Mouse (Mus musculus) left cerebral cortex, adult 2 months (tissue): ENCODE results near the gene Comtd1. TPM values are rescaled to one million over a fixed set of nuclear protein-coding genes. Genes with fewer than 3 reads are reported as not detected.

ENCODE experiments used
- DNase-seq, 2 experiments: peaks; one replicate each; pipeline ENCODE4 v3.0.0; 2021 to 2022; ENCODE audit warnings: low spot score in 2 of 2, mixed read lengths in 1 of 2; ENCODE audit errors: extremely low spot score in 1 of 2
- H3K27ac ChIP-seq: fragments of 200-600 bp; 2 replicates; pipeline ENCODE4 v1.8.1; 2022
- H3K4me3 ChIP-seq: fragments of 200-600 bp; 2 replicates; pipeline ENCODE4 v1.8.1; 2022
- CTCF ChIP-seq: fragments of 200-600 bp; IDR thresholded peaks from 2 replicates; pipeline ENCODE4 v1.8.1; 2022; ENCODE audit warnings: antibody characterized with exemption, mild to moderate bottlenecking, moderate library complexity
- intact Hi-C: fragments of 180-260 bp; cut with DNase I; formaldehyde crosslinking; loops from one replicate; pipeline ENCODE4 v1.15.1; 2025
- total RNA-seq, 2 experiments: library from RNA; stranded (reverse); gene quantifications; 2 replicates each; pipeline ENCODE4 v1.2.3; 2021

Comtd1 gene
- total RNA-seq, 2 experiments from 2014 or later, result 22.8 to 24.9 TPM

DNA sequence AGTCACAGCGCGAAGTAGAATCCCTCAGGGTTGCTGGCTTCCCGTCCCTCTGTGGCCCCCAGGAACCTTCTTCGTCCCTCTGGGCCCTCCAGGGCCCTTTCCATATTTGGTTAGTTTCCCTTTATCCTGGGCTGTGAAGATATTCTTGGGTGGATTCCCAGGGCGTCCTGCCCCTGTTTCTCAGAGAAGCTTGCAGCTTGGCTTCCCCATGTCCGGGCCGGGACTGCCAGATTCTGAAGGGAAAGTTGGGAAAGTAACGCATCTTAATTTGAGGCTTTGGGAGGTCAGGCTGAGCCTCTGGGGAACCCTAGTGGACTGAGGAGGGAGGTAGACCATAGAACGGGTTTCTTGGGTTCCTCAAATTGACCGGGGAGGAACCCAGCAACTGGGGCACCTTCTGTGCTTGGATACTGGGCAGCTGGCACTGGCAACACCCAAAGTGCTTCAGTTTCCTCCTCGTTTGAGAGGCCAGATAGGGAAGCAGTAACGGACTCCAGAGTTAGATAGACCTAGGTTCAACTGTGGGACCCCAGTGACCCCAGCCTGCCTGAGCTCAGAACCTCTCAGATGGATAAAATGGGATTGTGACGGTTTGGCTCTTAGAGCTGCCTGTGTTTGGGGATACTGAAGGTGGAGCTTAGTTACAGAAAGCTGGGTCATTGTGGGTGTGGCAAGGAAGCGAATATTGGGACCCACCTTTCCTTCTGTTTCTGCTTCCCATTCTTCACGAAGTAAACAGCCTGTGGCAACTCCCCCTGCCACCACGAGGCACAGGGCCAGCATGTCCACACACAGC lies 3.4 kb upstream of the Comtd1 start:
- Histone ChIP-seq H3K4me3 (no peak overlapping the region), H3K27ac (peak overlapping the region; percentile 48)
- intact Hi-C loops, result loop anchor here (1.0 to 5.0 kb wide), 2 partner anchors 40 to 1195 kb away; no protein-coding TSS in a partner anchor
- no peak for DNase-seq
- TF ChIP-seq CTCF, result no peak

DNA sequence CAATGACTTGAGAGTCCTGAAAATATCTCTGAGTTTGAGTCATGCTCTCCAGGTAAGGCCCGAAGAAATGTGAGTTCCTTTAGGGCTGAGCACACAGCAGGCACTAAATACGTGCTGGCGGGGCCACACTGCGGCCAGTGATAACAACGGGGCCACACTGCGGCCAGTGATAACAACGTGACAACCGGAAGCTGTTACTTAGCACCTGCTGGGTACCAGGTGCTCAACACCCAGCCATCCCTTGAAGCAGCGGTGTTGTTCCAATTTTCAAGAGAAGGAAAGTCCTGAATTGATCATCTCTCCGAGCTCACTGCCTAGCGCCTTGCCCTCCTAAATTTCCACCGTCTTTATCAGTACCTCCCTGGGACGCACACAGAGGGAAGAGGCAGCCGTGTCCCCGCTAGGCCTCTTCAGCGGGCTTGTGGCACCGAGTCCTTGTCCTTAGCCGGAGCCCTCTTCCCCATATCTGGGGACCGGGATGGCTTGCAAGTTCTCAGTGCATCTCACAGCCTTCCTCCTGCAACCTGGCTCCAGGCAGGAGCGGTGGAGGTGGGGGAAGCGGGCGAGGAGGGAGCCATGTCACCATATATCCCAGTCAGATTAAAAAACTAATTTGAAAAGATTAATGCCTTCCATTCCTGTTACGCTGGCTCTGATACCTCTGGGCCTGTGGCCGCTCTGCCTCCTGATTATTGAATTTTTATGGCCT lies 1.8 kb upstream of the Comtd1 start:
- intact Hi-C loops, result loop anchor here (1.0 to 5.0 kb wide), 2 partner anchors 38 to 1197 kb away; no protein-coding TSS in a partner anchor

GRCm38 (mm10) chr14:21849524-21850418 lies 994 bp upstream of the Comtd1 start:
- intact Hi-C loops, result loop anchor here (2.0 to 10.0 kb wide), 6 partner anchors 97 to 1198 kb away; partner anchors contain the start of genes Dusp13 and Samd8
- no peak overlapping the region for H3K4me3 ChIP-seq
- no peak overlapping the region for H3K27ac ChIP-seq
- TF ChIP-seq CTCF, result no peak
- DNase-seq, result no peak

More for the DNA sequence above, 1.8 kb upstream of the Comtd1 start:
- no peak for TF ChIP-seq CTCF
- no peak for DNase-seq
- Histone ChIP-seq H3K4me3 (no peak overlapping the region), H3K27ac (no peak overlapping the region)

- no peak for TF ChIP-seq CTCF
- intact Hi-C loops, result loop anchor here (1.0 to 10.0 kb wide), 6 partner anchors 16 to 725 kb away; partner anchors contain the start of genes Dusp13 and Samd8
- H3K27ac ChIP-seq, result peak overlapping the region; percentile 91
- DNase-seq, result peak in 1 of 2 experiments; percentile 35
- H3K4me3 ChIP-seq, result peak overlapping the region; percentile 83
Observed at GRCm38 (mm10) chr14:21847381-21848165, 1.2 kb downstream of the Comtd1 start.

GRCm38 (mm10) chr14:21846827-21847380 lies 1.9 kb downstream of the Comtd1 start:
- TF ChIP-seq CTCF, result no peak
- no peak for DNase-seq
- H3K4me3 ChIP-seq, result no peak overlapping the region; the same call in 1 of the 2 replicates
- H3K27ac ChIP-seq, result no peak overlapping the region
- intact Hi-C loops, result loop anchor here (5.0 to 10.0 kb wide), 4 partner anchors 95 to 725 kb away; partner anchors contain the start of genes Dusp13 and Samd8

- DNase-seq, result no peak
- no peak overlapping the region for H3K4me3 ChIP-seq
- H3K27ac ChIP-seq, result no peak overlapping the region
- no peak for TF ChIP-seq CTCF
- intact Hi-C loops, result loop anchor here (10.0 kb wide), 2 partner anchors 158 to 338 kb away; no protein-coding TSS in a partner anchor
Observed at GRCm38 (mm10) chr14:21843263-21843662, 5.5 kb downstream of the Comtd1 start.

GRCm38 (mm10) chr14:21841819-21842592 lies 6.8 kb downstream of the Comtd1 start:
- DNase-seq, result no peak
- Histone ChIP-seq H3K4me3 (no peak overlapping the region), H3K27ac (no peak overlapping the region)
- intact Hi-C loops, result loop anchor here (10.0 kb wide), 2 partner anchors 157 to 337 kb away; no protein-coding TSS in a partner anchor
- TF ChIP-seq CTCF, result peak; percentile 34

DNA sequence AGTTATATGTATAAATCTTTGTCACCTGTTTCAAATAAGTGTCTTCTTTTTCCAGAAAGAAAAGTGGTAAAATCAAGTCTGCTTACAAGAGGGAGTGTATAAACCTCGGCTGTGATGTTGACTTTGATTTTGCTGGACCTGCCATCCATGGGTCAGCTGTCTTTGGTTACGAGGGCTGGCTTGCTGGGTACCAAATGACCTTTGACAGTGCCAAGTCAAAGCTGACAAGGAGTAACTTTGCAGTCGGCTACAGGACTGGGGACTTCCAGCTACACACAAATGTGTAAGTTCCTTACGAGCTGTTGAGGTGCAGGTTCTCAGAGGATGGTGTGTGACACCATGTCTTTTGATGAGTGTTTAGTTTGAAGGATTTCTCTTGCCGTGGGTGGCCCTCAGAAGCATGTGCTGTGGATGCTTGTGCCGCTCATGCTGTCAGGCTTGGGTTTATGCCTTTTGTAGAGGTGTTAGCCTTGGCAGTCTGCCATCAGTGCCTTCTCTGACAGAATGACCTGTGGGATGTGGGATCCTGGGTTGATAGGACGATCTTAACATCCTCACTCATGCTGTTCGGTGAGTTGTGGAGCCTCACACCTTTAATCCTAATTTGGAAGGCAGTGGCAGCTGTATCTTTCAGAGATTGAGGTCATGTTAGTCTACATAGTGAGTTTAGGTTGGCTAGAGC lies 10.3 kb downstream of the Comtd1 start:
- TF ChIP-seq CTCF, result no peak
- DNase-seq, result no peak
- Histone ChIP-seq H3K4me3 (no peak overlapping the region), H3K27ac (no peak overlapping the region)
- intact Hi-C loops, result no loop called here

DNA sequence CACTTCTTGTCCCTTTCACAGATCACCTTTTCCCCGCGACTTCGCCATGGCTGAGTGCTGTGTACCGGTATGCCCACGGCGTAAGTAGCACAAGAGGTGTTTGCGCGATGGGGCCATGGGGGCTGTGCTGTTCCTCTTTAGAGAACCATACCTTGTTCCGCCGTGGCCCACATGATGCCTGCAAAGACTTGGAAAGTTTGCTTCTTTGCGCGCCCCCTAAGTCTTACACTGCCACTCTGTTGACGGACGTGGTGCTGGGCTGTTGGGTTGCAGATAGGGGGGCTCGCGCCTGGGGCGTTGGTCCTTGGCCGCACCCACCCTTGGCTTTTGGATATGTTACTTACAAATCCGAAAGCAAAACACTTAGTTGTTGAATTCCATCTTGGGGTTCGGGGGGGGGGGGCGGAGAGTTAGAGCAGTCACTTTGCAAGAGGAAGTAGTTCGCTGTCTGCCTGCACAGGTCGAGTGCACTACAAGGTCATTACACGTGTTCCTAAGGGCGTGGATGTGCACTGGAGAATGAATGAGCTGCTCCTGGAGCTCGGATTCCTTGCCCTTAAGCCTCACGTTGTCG lies 16.9 kb downstream of the Comtd1 start:
- TF ChIP-seq CTCF, result no peak
- Histone ChIP-seq H3K4me3 (peak overlapping the region; percentile 82), H3K27ac (peak overlapping the region; percentile 100)
- DNase-seq, result no peak
- intact Hi-C loops, result loop anchor here (1.0 to 5.0 kb wide), 2 partner anchors 16 to 695 kb away; partner anchors contain the start of gene Comtd1
